Mouse (Mus musculus) bone marrow macrophage, adult 2 months (primary cell): ENCODE measurements around the gene Irf2. TPM values are rescaled to one million over a fixed set of nuclear protein-coding genes. Genes with fewer than 3 reads are reported as not detected.

ENCODE experiments used
- H3K27ac ChIP-seq: 2 replicates; pipeline ENCODE4 v1.5.1; 2012; ENCODE audit warnings: low read depth, low read length; ENCODE audit not compliant: insufficient read depth
- H3K4me1 ChIP-seq: 2 replicates; pipeline ENCODE4 v1.6.1; 2012; ENCODE audit warnings: low read length; ENCODE audit not compliant: control insufficient read depth, insufficient read depth
- H3K4me3 ChIP-seq: 2 replicates; pipeline ENCODE4 v1.5.1; 2012; ENCODE audit warnings: mild to moderate bottlenecking, low read length, moderate library complexity; ENCODE audit not compliant: insufficient read depth
- CTCF ChIP-seq: IDR thresholded peaks from 2 replicates; pipeline ENCODE4 v1.5.1; 2012; ENCODE audit warnings: low read depth, mild to moderate bottlenecking, low read length, moderate library complexity
- POLR2A ChIP-seq: IDR thresholded peaks from 2 replicates; pipeline ENCODE4 v1.6.1; 2012; ENCODE audit warnings: mild to moderate bottlenecking, low read depth, low read length, borderline replicate concordance
- polyA plus RNA-seq: library from polyadenylated mRNA; stranded (reverse); fragments of >200 nt; gene quantifications from 2 replicates; pipeline ENCODE4 v1.2.4, GENCODE M21; 2012; ENCODE audit not compliant: missing spikeins, insufficient read depth, insufficient read length

The Irf2 gene
- polyA plus RNA-seq, 1 experiment, result 110 TPM

DNA sequence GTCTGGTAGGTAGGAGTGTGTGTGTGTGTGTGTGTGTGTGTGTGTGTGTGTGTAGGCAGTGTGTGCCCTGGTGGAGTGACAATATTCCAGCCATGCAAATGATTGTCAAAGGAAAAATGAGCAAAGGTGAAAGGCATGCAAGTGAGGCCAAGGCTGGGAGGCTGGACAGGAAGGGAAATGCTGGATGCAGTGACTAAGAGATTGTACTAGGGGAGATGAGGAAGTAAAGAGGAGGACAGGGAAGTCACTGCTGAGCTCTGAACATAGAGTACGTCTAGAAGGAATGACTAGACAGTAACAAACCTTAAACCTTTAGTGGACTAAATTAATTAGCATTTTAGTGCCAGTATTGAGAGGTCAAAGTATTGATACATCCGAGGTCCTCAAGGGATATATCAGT lies 53.1 kb downstream of the Irf2 start:
- peaks cover 62% of the 10 kb centered on the region for H3K4me1 ChIP-seq
- H3K4me3 ChIP-seq, result no peak overlapping the region
- TF ChIP-seq CTCF (no peak), POLR2A (no peak)
- H3K27ac ChIP-seq, result peak overlapping the region; percentile 69

DNA sequence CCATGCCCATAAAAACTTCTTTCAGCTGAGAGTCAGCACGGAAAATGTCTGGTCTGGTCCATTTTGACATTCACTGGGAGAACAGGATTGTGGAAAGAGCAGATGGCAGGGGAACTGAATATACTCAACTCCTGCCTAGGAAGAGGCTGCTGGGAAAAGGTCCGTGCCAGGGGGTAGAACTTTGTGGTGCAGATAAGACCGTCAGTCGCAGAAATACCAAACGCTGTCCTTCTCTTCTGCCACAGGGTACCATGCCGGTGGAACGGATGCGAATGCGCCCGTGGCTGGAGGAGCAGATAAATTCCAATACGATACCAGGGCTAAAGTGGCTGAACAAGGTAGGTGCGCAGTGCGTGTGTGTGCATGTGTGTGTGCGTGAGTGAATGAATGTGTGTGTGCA lies 53.7 kb downstream of the Irf2 start:
- no peak for TF ChIP-seq POLR2A
- TF ChIP-seq CTCF, result no peak
- H3K4me1 ChIP-seq, result peaks cover 61% of the 10 kb centered on the region
- H3K4me3 ChIP-seq, result no peak overlapping the region
- peak overlapping the region; percentile 69 for H3K27ac ChIP-seq

DNA sequence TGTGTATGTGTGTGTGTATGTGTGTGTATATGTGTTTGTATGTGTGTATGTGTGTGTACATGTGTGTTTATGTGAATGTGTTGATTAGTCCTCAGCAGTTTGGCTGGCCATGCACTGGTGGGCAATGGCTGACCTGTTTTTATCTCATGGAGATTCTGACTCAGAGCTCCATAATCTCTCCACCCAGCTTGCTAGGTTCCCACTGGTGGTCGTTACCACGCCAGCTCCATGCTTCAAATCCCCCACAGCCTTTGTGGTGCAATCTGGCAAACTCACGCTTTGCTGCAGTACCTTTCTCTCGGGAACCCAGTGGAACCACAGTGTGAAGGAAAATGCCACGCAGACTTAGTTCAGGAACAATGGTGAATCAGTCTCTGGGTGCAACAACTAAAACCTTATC lies 54.8 kb downstream of the Irf2 start:
- Histone ChIP-seq H3K4me3 (no peak overlapping the region), H3K27ac (no peak overlapping the region), H3K4me1 (peaks cover 57% of the 10 kb centered on the region)
- TF ChIP-seq POLR2A, result no peak
- TF ChIP-seq CTCF, result no peak

DNA sequence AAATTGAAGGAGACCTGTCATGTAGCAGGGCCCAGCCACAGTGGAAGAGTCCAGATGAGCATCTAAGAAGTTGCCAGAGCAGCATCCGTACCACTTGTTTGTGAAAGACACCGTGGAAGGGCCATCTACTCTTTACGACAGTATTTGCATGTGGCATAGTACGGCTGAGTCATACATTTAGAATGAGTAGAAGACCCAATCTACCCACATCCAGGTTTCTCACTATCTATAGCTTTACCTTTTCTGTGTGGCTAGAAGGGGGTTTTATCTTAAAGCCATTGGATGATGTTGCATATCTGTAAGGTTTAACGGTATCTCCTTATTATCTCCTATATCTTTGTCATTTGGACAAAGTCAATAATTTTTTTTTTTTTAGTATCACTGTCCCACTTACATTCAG lies 59.7 kb downstream of the Irf2 start:
- no peak overlapping the region for H3K4me3 ChIP-seq
- no peak overlapping the region for H3K27ac ChIP-seq
- TF ChIP-seq CTCF (no peak), POLR2A (no peak)
- peaks cover 33% of the 10 kb centered on the region for H3K4me1 ChIP-seq

DNA sequence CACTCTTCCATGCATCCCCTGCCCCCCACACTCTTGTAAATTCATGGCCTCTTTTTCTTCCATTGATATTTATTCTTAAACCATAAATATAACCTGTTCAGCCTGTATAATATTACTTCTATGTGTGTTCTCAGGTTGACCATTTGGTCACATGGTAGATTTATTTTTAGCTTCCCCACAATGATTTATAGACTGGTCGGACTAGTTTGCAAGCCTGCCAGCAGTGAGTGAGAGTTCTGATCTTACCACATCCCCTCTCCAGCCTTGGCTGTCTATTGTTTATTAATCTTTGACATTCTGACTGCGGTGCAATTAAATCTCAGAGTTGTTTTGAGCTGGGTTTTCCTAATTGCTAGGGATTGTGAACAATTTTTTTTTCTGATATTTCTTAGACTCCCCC lies 60.2 kb downstream of the Irf2 start:
- H3K4me3 ChIP-seq, result no peak overlapping the region
- H3K4me1 ChIP-seq, result peaks cover 32% of the 10 kb centered on the region
- H3K27ac ChIP-seq, result no peak overlapping the region
- no peak for TF ChIP-seq CTCF
- no peak for TF ChIP-seq POLR2A

DNA sequence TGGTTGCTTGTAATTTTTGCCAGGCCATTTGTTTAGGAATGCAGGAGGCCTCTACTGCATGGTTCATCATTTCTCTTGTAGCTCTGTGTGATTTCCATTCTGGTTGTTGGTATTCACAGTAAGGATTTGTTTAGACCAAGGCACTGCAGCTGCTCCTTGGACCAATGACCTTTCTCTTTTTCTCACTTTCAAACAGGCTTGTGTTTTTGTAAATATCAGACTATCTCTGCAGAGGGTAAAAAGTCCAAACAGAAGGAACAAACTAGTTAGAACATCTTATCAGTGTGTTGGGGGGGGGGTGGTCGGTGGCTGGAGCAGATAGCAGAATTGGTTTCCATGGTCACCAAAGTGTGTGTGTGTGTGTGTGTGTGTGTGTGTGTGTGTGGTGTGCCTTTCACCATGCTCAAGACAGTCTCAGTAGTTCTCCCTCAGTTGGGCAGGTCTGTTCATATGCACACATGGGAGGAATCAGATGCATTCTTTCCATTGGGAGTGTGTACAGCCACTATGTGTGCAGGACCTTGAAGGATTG lies 61.7 kb downstream of the Irf2 start:
- TF ChIP-seq POLR2A (no peak), CTCF (no peak)
- Histone ChIP-seq H3K27ac (no peak overlapping the region), H3K4me3 (no peak overlapping the region), H3K4me1 (peaks cover 30% of the 10 kb centered on the region)

DNA sequence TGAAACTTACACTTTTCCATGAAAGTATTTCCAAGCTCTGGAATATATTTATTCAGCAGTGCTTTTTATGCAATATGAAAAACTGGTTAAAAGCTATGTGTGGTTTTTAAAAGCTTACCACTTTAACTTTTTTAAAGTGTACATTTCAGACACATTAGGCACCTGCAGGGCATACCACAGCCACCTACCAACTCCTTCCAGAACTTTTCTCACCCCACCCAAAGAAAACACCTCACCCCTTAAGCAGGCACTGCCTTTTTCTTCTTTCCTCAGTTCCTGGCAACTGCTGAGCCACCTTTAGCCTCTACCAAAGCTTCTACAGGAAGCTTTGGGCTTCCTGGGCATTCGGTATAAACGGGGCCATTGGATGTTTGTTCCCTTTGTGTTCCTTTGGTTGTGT lies 62.5 kb downstream of the Irf2 start:
- TF ChIP-seq POLR2A (no peak), CTCF (no peak)
- no peak overlapping the region for H3K27ac ChIP-seq
- H3K4me3 ChIP-seq, result no peak overlapping the region
- H3K4me1 ChIP-seq, result peaks cover 30% of the 10 kb centered on the region

DNA sequence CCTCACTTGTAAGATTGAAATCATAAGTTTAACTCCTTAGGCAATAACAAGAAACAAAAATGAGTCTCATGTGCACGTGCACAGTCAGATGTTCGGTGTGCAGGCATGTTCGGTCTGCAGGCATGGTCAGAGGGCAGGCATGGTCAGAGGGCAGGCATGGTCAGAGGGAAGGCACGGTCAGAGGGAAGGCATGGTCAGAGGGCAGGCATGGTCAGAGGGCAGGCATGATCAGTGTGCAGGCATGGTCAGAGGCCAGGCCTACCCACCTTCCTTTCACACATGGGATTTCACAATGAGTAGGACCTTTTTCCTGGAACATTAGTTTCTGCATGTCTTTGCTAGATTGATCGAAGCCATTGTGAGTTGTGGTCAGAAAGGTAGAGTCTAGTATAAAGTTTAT lies 65.2 kb downstream of the Irf2 start:
- Histone ChIP-seq H3K4me3 (no peak overlapping the region), H3K27ac (no peak overlapping the region), H3K4me1 (peaks cover 24% of the 10 kb centered on the region)
- TF ChIP-seq CTCF, result no peak

DNA sequence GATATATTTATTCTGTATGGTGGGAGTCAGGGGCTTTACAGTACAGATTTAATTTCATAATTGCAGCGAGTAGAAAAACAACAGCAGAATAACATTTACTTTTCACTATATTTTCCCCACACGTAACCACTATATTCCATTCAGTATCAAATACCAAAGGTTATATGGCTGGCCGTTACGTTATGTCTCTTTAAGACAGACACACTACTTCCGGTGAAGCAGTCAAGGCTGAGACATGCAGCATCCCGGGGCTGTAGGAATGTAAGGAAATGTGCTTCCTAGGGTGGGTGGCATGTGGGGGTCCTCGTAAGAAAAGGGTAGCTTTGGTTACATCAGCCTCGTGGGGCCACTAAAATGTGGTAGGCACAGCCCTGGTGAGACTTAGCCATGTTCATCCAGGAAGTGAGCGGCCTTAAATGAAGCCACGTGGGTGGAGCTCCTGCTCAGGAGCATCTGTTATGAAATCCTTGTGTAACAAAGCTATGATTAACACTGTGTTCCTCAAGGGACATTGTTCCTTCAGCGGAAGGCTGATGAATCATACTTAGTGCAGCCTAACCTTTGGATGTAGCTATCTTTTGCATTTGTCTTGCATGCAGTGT lies 71.6 kb downstream of the Irf2 start:
- H3K4me1 ChIP-seq, result peaks cover 21% of the 10 kb centered on the region
- no peak for TF ChIP-seq CTCF
- TF ChIP-seq POLR2A, result peak; percentile 53; the same call in 1 of the 2 replicates
- H3K27ac ChIP-seq, result peak overlapping the region; percentile 71
- H3K4me3 ChIP-seq, result peak overlapping the region; percentile 17; the same call in 1 of the 2 replicates

DNA sequence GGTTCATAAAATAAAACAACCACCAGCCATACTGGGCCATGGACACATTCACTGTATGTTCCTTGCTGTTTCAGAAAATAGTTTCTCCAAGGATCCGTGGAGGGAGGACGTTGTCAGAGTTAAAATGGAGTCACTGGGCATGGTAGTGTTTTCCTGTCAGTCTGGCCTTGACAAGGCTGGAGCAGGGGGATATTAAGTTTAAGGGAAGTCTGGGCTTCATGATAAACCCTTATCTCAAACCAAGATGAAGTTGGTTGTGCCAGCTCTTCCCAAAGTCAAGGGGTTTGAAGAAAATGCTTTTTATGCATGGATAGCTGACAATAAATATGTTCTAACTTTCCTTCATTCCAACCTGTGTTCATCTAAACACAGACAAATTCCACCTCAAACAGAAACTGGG lies 72.4 kb downstream of the Irf2 start:
- H3K4me1 ChIP-seq, result peaks cover 27% of the 10 kb centered on the region
- peak overlapping the region; percentile 71 for H3K27ac ChIP-seq
- TF ChIP-seq CTCF (no peak), POLR2A (no peak)
- no peak overlapping the region for H3K4me3 ChIP-seq
